Comparison of ENCODE assay signal across 8 mouse cellular contexts in the genomic region with DNA sequence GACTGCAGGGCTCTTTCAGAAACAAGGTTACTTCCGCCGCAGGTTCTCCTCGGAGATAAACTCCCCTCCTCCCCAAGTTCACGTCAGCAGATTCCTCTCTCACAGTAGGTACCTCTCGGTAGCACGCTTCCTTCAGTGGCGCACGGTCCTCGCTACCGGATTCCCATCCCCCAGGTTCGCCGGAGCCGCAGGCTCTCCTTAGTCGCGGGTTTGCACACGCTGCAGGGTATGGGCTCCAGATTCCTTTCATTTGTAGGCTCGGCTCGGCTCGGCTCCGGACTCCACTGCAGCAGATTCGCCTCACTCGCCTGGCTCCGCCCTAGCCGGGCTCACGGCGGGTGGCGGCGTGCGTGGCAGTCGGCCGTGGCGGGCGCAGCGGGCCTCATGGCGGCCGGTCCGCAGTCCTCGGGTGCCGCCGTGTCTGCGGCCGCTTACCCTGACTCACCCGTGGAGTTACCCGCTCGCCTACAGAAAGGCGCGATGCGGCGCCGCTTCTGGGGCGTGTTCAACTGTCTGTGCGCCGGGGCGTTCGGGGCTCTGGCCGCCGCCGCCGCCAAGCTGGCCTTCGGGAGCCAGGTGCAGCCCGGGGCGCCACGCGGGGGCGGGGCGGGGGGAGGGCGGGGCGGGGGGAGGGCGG. TPM values are rescaled to one million over a fixed set of nuclear protein-coding genes. Genes with fewer than 3 reads are reported as not detected.
DNase-seq lines count a peak whose midpoint lies in the region; ATAC-seq lines count a peak whose summit lies in the region.

Tmem42 (plus strand) TSS at position 332 of the 637 bp plus-strand sequence.

- H3K9ac ChIP-seq in forebrain, embryonic 11.5 days (ENCODE audit: low read length), result peak within 1 kb of the TSS; percentile 81
- H3K9ac ChIP-seq in heart, embryonic 16.5 days (ENCODE audit: low read length), result peak within 1 kb of the TSS; percentile 86
- peak within 1 kb of the TSS; percentile 68 for H3K9ac ChIP-seq in liver, embryonic 15.5 days
- peak within 1 kb of the TSS; percentile 80 for H3K9ac ChIP-seq in neural tube, embryonic 12.5 days

- H3K4me2 ChIP-seq in forebrain, embryonic 11.5 days (ENCODE audit: low read depth, low read length, severe bottlenecking), result peak within 1 kb of the TSS; percentile 85
- H3K4me2 ChIP-seq in heart, embryonic 16.5 days (ENCODE audit: low read depth, low read length), result peak within 1 kb of the TSS; percentile 84
- peak within 1 kb of the TSS; percentile 88 for H3K4me2 ChIP-seq in liver, embryonic 15.5 days
- peak within 1 kb of the TSS; percentile 76 for H3K4me2 ChIP-seq in neural tube, embryonic 12.5 days (replicated peaks)

- H3K27me3 ChIP-seq in forebrain, embryonic 11.5 days (ENCODE audit: control insufficient read depth, insufficient read depth, low read length), result no peaks in the 10 kb centered on the region
- no peaks in the 10 kb centered on the region for H3K27me3 ChIP-seq in heart, embryonic 16.5 days (ENCODE audit: control insufficient read depth, insufficient read depth, low read length)
- no peaks in the 10 kb centered on the region for H3K27me3 ChIP-seq in liver, embryonic 15.5 days
- no peaks in the 10 kb centered on the region for H3K27me3 ChIP-seq in neural tube, embryonic 12.5 days (replicated peaks)

- H3K36me3 ChIP-seq in forebrain, embryonic 11.5 days (ENCODE audit: control insufficient read depth, insufficient read depth, low read length), result no peaks in the 10 kb centered on the region; the same call in 1 of the 2 replicates
- H3K36me3 ChIP-seq in heart, embryonic 16.5 days (ENCODE audit: control insufficient read depth, insufficient read depth), result peaks cover 5% of the 10 kb centered on the region
- peaks cover 26% of the 10 kb centered on the region for H3K36me3 ChIP-seq in liver, embryonic 15.5 days (replicated peaks)
- peaks cover 10% of the 10 kb centered on the region for H3K36me3 ChIP-seq in neural tube, embryonic 12.5 days

- peak; percentile 95 for ATAC-seq in forebrain, embryonic 11.5 days (replicated peaks; ENCODE audit: low FRiP score)
- peak; percentile 96 for ATAC-seq in heart, embryonic 16.5 days (replicated peaks; ENCODE audit: extremely low read depth, insufficient read depth, low FRiP score)
- peak; percentile 92 for ATAC-seq in liver, embryonic 15.5 days (ENCODE audit: insufficient read depth)
- ATAC-seq in neural tube, embryonic 12.5 days (ENCODE audit: low FRiP score, low read depth), result peak; percentile 94

- H3K9me3 ChIP-seq in forebrain, embryonic 11.5 days (ENCODE audit: control insufficient read depth, low read length), result no peaks in the 10 kb centered on the region
- H3K9me3 ChIP-seq in heart, embryonic 16.5 days (replicated peaks; ENCODE audit: control insufficient read depth, low read length), result no peaks in the 10 kb centered on the region
- no peaks in the 10 kb centered on the region for H3K9me3 ChIP-seq in liver, embryonic 15.5 days (replicated peaks)
- H3K9me3 ChIP-seq in neural tube, embryonic 12.5 days, result no peaks in the 10 kb centered on the region

- H3K27ac ChIP-seq in forebrain, embryonic 11.5 days (ENCODE audit: low read depth, low read length), result peak within 1 kb of the TSS; percentile 83
- H3K27ac ChIP-seq in heart, embryonic 16.5 days (ENCODE audit: low read length), result peak within 1 kb of the TSS; percentile 94
- peak within 1 kb of the TSS; percentile 82 for H3K27ac ChIP-seq in liver, embryonic 15.5 days (replicated peaks)
- H3K27ac ChIP-seq in neural tube, embryonic 12.5 days, result peak within 1 kb of the TSS; percentile 88

- under 1% methylated on average over 47 of the region's 69 CpGs for WGBS in forebrain, embryonic 11.5 days
- WGBS in heart, embryonic 16.5 days, result under 1% methylated on average over 59 of the region's 69 CpGs
- under 1% methylated on average over 51 of the region's 69 CpGs for WGBS in liver, embryonic 15.5 days (ENCODE audit: insufficient replicate concordance)
- WGBS in neural tube, embryonic 12.5 days, result under 1% methylated on average over 54 of the region's 69 CpGs

- peak within 1 kb of the TSS; percentile 67 for H3K4me3 ChIP-seq in forebrain, embryonic 11.5 days (ENCODE audit: low read depth, low read length)
- peak within 1 kb of the TSS; percentile 78 for H3K4me3 ChIP-seq in heart, embryonic 16.5 days (ENCODE audit: low read length)
- H3K4me3 ChIP-seq in liver, embryonic 15.5 days (replicated peaks), result peak within 1 kb of the TSS; percentile 72
- peak within 1 kb of the TSS; percentile 70 for H3K4me3 ChIP-seq in neural tube, embryonic 12.5 days

- DNase-seq in CD8-positive naive resting alpha-beta T cell, adult 2 months (ENCODE audit: low read depth in 2 of 2, low spot score in 2 of 2), result peak; percentile 79 to 84
- DNase-seq in c-Kit-positive CD71-negative TER-119-negative erythroid progenitor cells, embryonic 14.5 days (ENCODE audit: low read depth), result peak; percentile 61
- DNase-seq in forebrain, embryonic 11.5 days (ENCODE audit: low spot score), result peak; percentile 93
- peak; percentile 88 to 92 for DNase-seq in kidney, postnatal 36 days
- peak; percentile 76 for DNase-seq in telencephalon, adult 2 months (ENCODE audit: low read depth, low spot score)

- H3K4me1 ChIP-seq in forebrain, embryonic 11.5 days (replicated peaks; ENCODE audit: control insufficient read depth, insufficient read depth, low read length), result peaks cover 4% of the 10 kb centered on the region; the same call in 1 of the 2 replicates
- H3K4me1 ChIP-seq in heart, embryonic 16.5 days (ENCODE audit: control insufficient read depth, insufficient read depth, low read length), result peaks cover 20% of the 10 kb centered on the region
- H3K4me1 ChIP-seq in liver, embryonic 15.5 days (replicated peaks), result peaks cover 19% of the 10 kb centered on the region
- H3K4me1 ChIP-seq in neural tube, embryonic 12.5 days, result peaks cover 10% of the 10 kb centered on the region; the same call in 1 of the 2 replicates

RNA-seq across cellular contexts. Expression of gene Tmem42, which starts in this region (rescaled TPM):
- 17.2 and 17.6 TPM in 2 replicates for polyA plus RNA-seq in forebrain, embryonic 11.5 days (2014; fragmentation: Nextera tagmentation; extraction: Ambion mirVana)
- 17.7 and 19.7 TPM in 2 replicates for polyA plus RNA-seq in heart, embryonic 16.5 days (2015; fragmentation: Nextera tagmentation; extraction: Ambion mirVana)
- polyA plus RNA-seq in liver, embryonic 15.5 days (2015; fragmentation: Nextera tagmentation; extraction: Ambion mirVana), result 6.0 TPM in 2 replicates
- 17.9 and 20.4 TPM in 2 replicates for polyA plus RNA-seq in neural tube, embryonic 12.5 days (2016; fragmentation: Nextera tagmentation; extraction: Ambion mirVana)

Comparison
In these comparisons a context has a peak if more than half of its experiments do, and no peak if none do; other contexts are left out.
1. Peak in every context shown above with its lines: DNase-seq, ATAC-seq, H3K4me3 ChIP-seq and H3K27ac ChIP-seq.